Mouse (Mus musculus) heart, embryonic 13.5 days (tissue): ENCODE data around the gene Grm1. TPM values are rescaled to one million over a fixed set of nuclear protein-coding genes. Genes with fewer than 3 reads are reported as not detected.

Source experiments
- ATAC-seq: fragments of 200-750 bp; cut with Nextera tagmentation; 2 replicates; pipeline ENCODE4 v1.8.0; 2017; ENCODE audit warnings: moderate TSS enrichment; ENCODE audit not compliant: insufficient number of reproducible peaks, low FRiP score, low TSS enrichment; ENCODE audit errors: extremely low read depth
- H3K27ac ChIP-seq: fragments of 300-500 bp; sonication (generic); replicated peaks from 2 replicates; pipeline ENCODE4 v1.5.1; 2015; ENCODE audit warnings: moderate library complexity, mild to moderate bottlenecking, inconsistent platforms
- H3K27me3 ChIP-seq: fragments of 300-500 bp; sonication (generic); replicated peaks from 2 replicates; pipeline ENCODE4 v1.6.1; 2015; ENCODE audit warnings: mild to moderate bottlenecking, inconsistent platforms
- H3K36me3 ChIP-seq: fragments of 300-500 bp; sonication (generic); 2 replicates; pipeline ENCODE4 v1.6.1; 2015; ENCODE audit warnings: mild to moderate bottlenecking, inconsistent platforms
- H3K4me1 ChIP-seq: fragments of 300-500 bp; sonication (generic); 2 replicates; pipeline ENCODE4 v1.6.1; 2015; ENCODE audit warnings: inconsistent platforms
- H3K4me2 ChIP-seq: fragments of 300-500 bp; sonication (generic); 2 replicates; pipeline ENCODE4 v1.6.1; 2015; ENCODE audit warnings: inconsistent platforms, mild to moderate bottlenecking, moderate library complexity
- H3K4me3 ChIP-seq: fragments of 300-500 bp; sonication (generic); 2 replicates; pipeline ENCODE4 v1.5.1; 2015; ENCODE audit warnings: moderate library complexity, mild to moderate bottlenecking, inconsistent platforms
- H3K9ac ChIP-seq: fragments of 300-500 bp; sonication (generic); 2 replicates; pipeline ENCODE4 v1.6.1; 2015; ENCODE audit warnings: inconsistent platforms, mild to moderate bottlenecking, moderate library complexity
- H3K9me3 ChIP-seq: fragments of 300-500 bp; sonication (generic); 2 replicates; pipeline ENCODE4 v1.6.1; 2016; ENCODE audit warnings: inconsistent platforms
- WGBS: fragments of 180-500 bp; shearing (Covaris S2); methylation state at CpG from one replicate; pipeline ENCODE4 v1.1.7; 2015; ENCODE audit warnings: mixed read lengths; 5-methylcytosine and 5-hydroxymethylcytosine counted together
- polyA plus RNA-seq: library from polyadenylated mRNA; unstranded; fragments of >200 nt; fragmentation: Nextera tagmentation; extraction: Ambion mirVana; gene quantifications from 2 replicates; pipeline ENCODE4 v1.2.1, GENCODE M21; 2015

Grm1 gene
- polyA plus RNA-seq, 1 experiment from 2014 or later = 0.04 TPM

GRCm38 (mm10) chr10:10884992-10885391 lies 197.2 kb downstream of the Grm1 start:
- Histone ChIP-seq H3K9me3 (no peaks in the 10 kb centered on the region), H3K4me3 (no peak overlapping the region), H3K4me2 (no peak overlapping the region), H3K36me3 (no peaks in the 10 kb centered on the region), H3K27me3 (no peaks in the 10 kb centered on the region), H3K27ac (no peak overlapping the region), H3K4me1 (no peaks in the 10 kb centered on the region), H3K9ac (no peak overlapping the region)
- 14% methylated on average over 2 of the region's 2 CpGs for WGBS
- ATAC-seq = no peak

- H3K9me3 ChIP-seq = no peaks in the 10 kb centered on the region
- 32% methylated on average over 3 of the region's 3 CpGs for WGBS
- no peak overlapping the region for H3K27ac ChIP-seq
- H3K27me3 ChIP-seq = no peaks in the 10 kb centered on the region
- no peak overlapping the region for H3K9ac ChIP-seq
- H3K4me3 ChIP-seq = no peak overlapping the region
- ATAC-seq = no peak
- no peak overlapping the region for H3K4me2 ChIP-seq
- no peaks in the 10 kb centered on the region for H3K36me3 ChIP-seq
- no peaks in the 10 kb centered on the region for H3K4me1 ChIP-seq
Measured at GRCm38 (mm10) chr10:10872142-10872541, 210.0 kb downstream of the Grm1 start.

GRCm38 (mm10) chr10:10870271-10870670 lies 211.9 kb downstream of the Grm1 start:
- no peak overlapping the region for H3K27ac ChIP-seq
- WGBS = 74% methylated on average over 2 of the region's 2 CpGs
- no peaks in the 10 kb centered on the region for H3K27me3 ChIP-seq
- no peak overlapping the region for H3K9ac ChIP-seq
- no peaks in the 10 kb centered on the region for H3K4me1 ChIP-seq
- ATAC-seq = no peak
- no peak overlapping the region for H3K4me2 ChIP-seq
- H3K9me3 ChIP-seq = no peaks in the 10 kb centered on the region
- no peaks in the 10 kb centered on the region for H3K36me3 ChIP-seq
- H3K4me3 ChIP-seq = no peak overlapping the region

DNA sequence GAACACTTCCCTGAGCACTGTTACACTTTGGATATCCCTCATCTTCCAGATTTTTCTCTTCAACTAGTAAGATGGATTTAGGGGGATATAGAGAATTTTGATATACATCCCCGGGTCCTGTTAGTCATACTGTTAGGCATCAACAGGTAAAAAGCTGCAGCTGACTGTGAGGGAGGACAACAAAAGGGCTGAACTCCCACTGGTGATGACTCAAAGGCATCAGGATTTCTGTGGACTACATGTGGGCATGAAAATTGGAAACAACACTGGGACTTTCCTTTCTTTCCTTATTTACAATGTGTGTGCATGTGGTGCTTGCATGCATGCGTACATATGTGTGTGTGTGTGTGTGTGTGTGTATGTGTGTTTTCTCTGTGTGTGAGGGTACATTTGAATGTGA lies 215.9 kb downstream of the Grm1 start:
- no peak for ATAC-seq
- H3K27me3 ChIP-seq = no peaks in the 10 kb centered on the region
- no peak overlapping the region for H3K4me2 ChIP-seq
- H3K9ac ChIP-seq = no peak overlapping the region
- H3K4me3 ChIP-seq = no peak overlapping the region
- no peak overlapping the region for H3K27ac ChIP-seq
- H3K9me3 ChIP-seq = no peaks in the 10 kb centered on the region
- 79% methylated on average over 2 of the region's 2 CpGs for WGBS
- H3K4me1 ChIP-seq = no peaks in the 10 kb centered on the region
- no peaks in the 10 kb centered on the region for H3K36me3 ChIP-seq

- ATAC-seq = no peak
- H3K9me3 ChIP-seq = no peaks in the 10 kb centered on the region
- no peak overlapping the region for H3K4me2 ChIP-seq
- H3K4me1 ChIP-seq = no peaks in the 10 kb centered on the region
- no peak overlapping the region for H3K9ac ChIP-seq
- H3K27me3 ChIP-seq = no peaks in the 10 kb centered on the region
- H3K4me3 ChIP-seq = no peak overlapping the region
- H3K36me3 ChIP-seq = no peaks in the 10 kb centered on the region
- no peak overlapping the region for H3K27ac ChIP-seq
- WGBS = 58% methylated on average over 5 of the region's 5 CpGs
Measured at GRCm38 (mm10) chr10:10864759-10865158, 217.4 kb downstream of the Grm1 start.

- WGBS = 69% methylated on average over 7 of the region's 7 CpGs
- Histone ChIP-seq H3K27ac (no peak overlapping the region), H3K36me3 (no peaks in the 10 kb centered on the region), H3K9ac (no peak overlapping the region), H3K4me3 (no peak overlapping the region), H3K27me3 (no peaks in the 10 kb centered on the region), H3K9me3 (no peaks in the 10 kb centered on the region), H3K4me1 (no peaks in the 10 kb centered on the region), H3K4me2 (no peak overlapping the region)
- ATAC-seq = no peak
Measured at GRCm38 (mm10) chr10:10847376-10848286, 234.5 kb downstream of the Grm1 start.

- WGBS = 65% methylated on average over 5 of the region's 5 CpGs
- H3K36me3 ChIP-seq = no peaks in the 10 kb centered on the region
- H3K4me2 ChIP-seq = no peak overlapping the region
- no peak overlapping the region for H3K9ac ChIP-seq
- no peaks in the 10 kb centered on the region for H3K27me3 ChIP-seq
- H3K4me1 ChIP-seq = no peaks in the 10 kb centered on the region
- no peak for ATAC-seq
- H3K9me3 ChIP-seq = no peaks in the 10 kb centered on the region
- no peak overlapping the region for H3K27ac ChIP-seq
- no peak overlapping the region for H3K4me3 ChIP-seq
Measured at GRCm38 (mm10) chr10:10845059-10845685, 237.0 kb downstream of the Grm1 start.

- H3K36me3 ChIP-seq = no peaks in the 10 kb centered on the region
- ATAC-seq = no peak
- H3K4me3 ChIP-seq = no peak overlapping the region
Measured at GRCm38 (mm10) chr10:10835406-10835805, 246.8 kb downstream of the Grm1 start.

DNA sequence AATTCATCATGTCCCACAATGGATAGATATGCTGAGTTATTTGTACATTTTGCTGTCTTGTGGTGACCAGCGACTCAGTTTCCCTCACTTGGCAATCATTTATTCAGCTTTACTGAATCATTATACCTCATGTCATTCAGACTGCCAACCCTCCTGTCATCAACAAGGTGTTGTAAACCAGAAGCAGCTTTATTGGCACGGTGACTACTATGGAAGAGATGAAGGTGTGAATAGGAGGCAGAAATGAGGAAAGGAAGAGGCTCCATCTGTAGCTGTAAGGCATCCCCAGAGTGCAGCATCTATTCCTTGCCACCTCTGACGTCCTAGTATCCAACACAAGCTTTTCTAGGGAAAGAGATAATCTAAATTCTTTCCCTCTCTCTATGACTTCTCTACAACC lies 247.3 kb downstream of the Grm1 start:
- Histone ChIP-seq H3K27ac (no peak overlapping the region), H3K4me3 (no peak overlapping the region), H3K36me3 (no peaks in the 10 kb centered on the region), H3K4me2 (no peak overlapping the region), H3K27me3 (no peaks in the 10 kb centered on the region), H3K9ac (no peak overlapping the region), H3K9me3 (no peaks in the 10 kb centered on the region), H3K4me1 (no peaks in the 10 kb centered on the region)
- WGBS = 68% methylated on average over 3 of the region's 3 CpGs
- no peak for ATAC-seq

More at GRCm38 (mm10) chr10:10835406-10835805, 246.8 kb downstream of the Grm1 start:
- H3K4me1 ChIP-seq = no peaks in the 10 kb centered on the region
- H3K9ac ChIP-seq = no peak overlapping the region
- H3K4me2 ChIP-seq = no peak overlapping the region
- H3K27me3 ChIP-seq = no peaks in the 10 kb centered on the region
- H3K27ac ChIP-seq = no peak overlapping the region
- H3K9me3 ChIP-seq = no peaks in the 10 kb centered on the region

- Histone ChIP-seq H3K9ac (no peak overlapping the region), H3K4me1 (no peaks in the 10 kb centered on the region), H3K9me3 (no peaks in the 10 kb centered on the region), H3K27me3 (no peaks in the 10 kb centered on the region), H3K36me3 (no peaks in the 10 kb centered on the region), H3K27ac (no peak overlapping the region), H3K4me2 (no peak overlapping the region), H3K4me3 (no peak overlapping the region)
- ATAC-seq = no peak
- WGBS = 77% methylated on average over 1 of the region's 1 CpGs
Measured at GRCm38 (mm10) chr10:10831141-10831540, 251.0 kb downstream of the Grm1 start.

GRCm38 (mm10) chr10:10827308-10827707 lies 254.8 kb downstream of the Grm1 start:
- no peak overlapping the region for H3K4me3 ChIP-seq
- WGBS = 58% methylated on average over 1 of the region's 1 CpGs
- H3K4me2 ChIP-seq = no peak overlapping the region
- H3K9me3 ChIP-seq = no peaks in the 10 kb centered on the region
- no peaks in the 10 kb centered on the region for H3K4me1 ChIP-seq
- H3K36me3 ChIP-seq = no peaks in the 10 kb centered on the region
- ATAC-seq = no peak
- no peak overlapping the region for H3K9ac ChIP-seq
- H3K27me3 ChIP-seq = no peaks in the 10 kb centered on the region
- H3K27ac ChIP-seq = no peak overlapping the region

DNA sequence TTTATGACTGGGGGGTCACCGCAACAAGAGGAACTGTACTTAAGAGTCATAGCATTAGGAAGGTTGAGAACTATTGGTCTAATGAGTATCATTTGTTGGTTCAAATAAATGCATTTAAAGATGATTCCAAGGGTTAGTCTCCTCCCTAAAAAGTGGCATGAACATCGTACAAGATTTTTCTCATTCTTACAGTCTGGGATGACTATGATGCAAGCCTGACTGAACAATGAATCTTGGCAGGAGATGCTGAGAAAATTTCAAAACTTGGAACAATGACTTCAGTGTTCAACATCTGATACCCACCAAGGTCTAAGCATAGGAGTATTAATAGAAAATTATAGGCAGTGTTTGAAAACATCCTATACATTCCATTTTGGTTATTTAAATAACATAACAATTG lies 264.1 kb downstream of the Grm1 start:
- ATAC-seq = no peak
- H3K4me1 ChIP-seq = peaks cover 3% of the 10 kb centered on the region; the same call in 1 of the 2 replicates
- no peaks in the 10 kb centered on the region for H3K36me3 ChIP-seq
- no peak overlapping the region for H3K4me3 ChIP-seq
- H3K9me3 ChIP-seq = no peaks in the 10 kb centered on the region
- no peaks in the 10 kb centered on the region for H3K27me3 ChIP-seq
- WGBS = 69% methylated on average over 2 of the region's 2 CpGs
- H3K4me2 ChIP-seq = no peak overlapping the region
- H3K27ac ChIP-seq = no peak overlapping the region
- no peak overlapping the region for H3K9ac ChIP-seq
